Comparison of ENCODE assay signal across 11 mouse cellular contexts in genomic region chr13:54357420-54357819, GRCm38 (mm10). TPM values are rescaled to one million over a fixed set of nuclear protein-coding genes. Genes with fewer than 3 reads are reported as not detected.
DNase-seq lines count a peak whose midpoint lies in the region; ATAC-seq and TF ChIP-seq lines count a peak whose summit lies in the region.
"Had no signal": no experiment of that assay in that cellular context is flagged by ENCODE, and none has a peak within 500 bp of the region (broad histone marks: within the 10 kb centered on the region; RNA-seq: fewer than 3 reads in every experiment).

No protein-coding gene starts in this region.

- no peak for TF ChIP-seq POLR2A in lung, adult 2 months (IDR thresholded peaks at IDR 0.05; ENCODE audit: borderline replicate concordance, extremely low read depth, low read depth, low read length)

- TF ChIP-seq CTCF in lung, embryonic 14.5 days (IDR thresholded peaks at IDR 0.05; ENCODE audit: low read depth): no peak
- no peak for TF ChIP-seq CTCF in lung, adult 2 months (IDR thresholded peaks at IDR 0.05; ENCODE audit: insufficient read depth, low read length)

- DNase-seq in cerebellum, adult 11-12 months: peak; percentile 71
- DNase-seq in cerebellum, postnatal 4 days (ENCODE audit: low spot score in 2 of 2): no peak
- DNase-seq in lung, embryonic 14.5 days: peak; percentile 37
- no peak for DNase-seq in lung, adult 2 months
- DNase-seq in adrenal gland, postnatal 25 days: peak; percentile 88
- DNase-seq in kidney, adult 9 months: peak; percentile 66
- no peak for DNase-seq in frontal cortex, postnatal 14 days (ENCODE audit: low spot score in 2 of 2)
- DNase-seq: gastrocnemius, postnatal 14 days had no signal

- H3K27ac ChIP-seq in lung, embryonic 14.5 days (ENCODE audit: low read depth): no peak overlapping the region
- H3K27ac ChIP-seq in neural tube, embryonic 15.5 days (replicated peaks): no peak overlapping the region
- H3K27ac ChIP-seq: liver, embryonic 12.5 days had no signal

- no peak overlapping the region for H3K9ac ChIP-seq in lung, embryonic 14.5 days
- no peak overlapping the region for H3K9ac ChIP-seq in neural tube, embryonic 15.5 days (replicated peaks)
- H3K9ac ChIP-seq: liver, embryonic 12.5 days had no signal

- H3K36me3 ChIP-seq in lung, embryonic 14.5 days (ENCODE audit: insufficient read depth): no peaks in the 10 kb centered on the region
- no peaks in the 10 kb centered on the region for H3K36me3 ChIP-seq in neural tube, embryonic 15.5 days
- H3K36me3 ChIP-seq: liver, embryonic 12.5 days had no signal

- no peaks in the 10 kb centered on the region for H3K4me1 ChIP-seq in lung, embryonic 14.5 days (ENCODE audit: insufficient read depth)
- H3K4me1 ChIP-seq in lung, adult 2 months (ENCODE audit: control insufficient read depth, insufficient read depth, low read length): peaks cover 2% of the 10 kb centered on the region; the same call in 1 of the 2 replicates
- no peaks in the 10 kb centered on the region for H3K4me1 ChIP-seq in neural tube, embryonic 15.5 days
- H3K4me1 ChIP-seq: liver, embryonic 12.5 days had no signal

- H3K4me2 ChIP-seq in lung, embryonic 14.5 days: no peak overlapping the region
- H3K4me2 ChIP-seq in neural tube, embryonic 15.5 days: no peak overlapping the region
- H3K4me2 ChIP-seq: liver, embryonic 12.5 days had no signal

- H3K27me3 ChIP-seq in lung, embryonic 14.5 days (ENCODE audit: insufficient read depth, low read length): no peaks in the 10 kb centered on the region
- H3K27me3 ChIP-seq in neural tube, embryonic 15.5 days (replicated peaks): no peaks in the 10 kb centered on the region
- H3K27me3 ChIP-seq: liver, embryonic 12.5 days had no signal

- WGBS in lung, embryonic 14.5 days: 39% methylated on average over 4 of the region's 4 CpGs
- 23% methylated on average over 4 of the region's 4 CpGs for WGBS in lung, adult 2 months
- 83% methylated on average over 4 of the region's 4 CpGs for WGBS in neural tube, embryonic 15.5 days

- no peak overlapping the region for H3K4me3 ChIP-seq in lung, embryonic 14.5 days (ENCODE audit: low read depth, low read length)
- no peak overlapping the region for H3K4me3 ChIP-seq in lung, adult 2 months (replicated peaks; ENCODE audit: extremely low read depth, low read depth, low read length)
- H3K4me3 ChIP-seq in neural tube, embryonic 15.5 days (replicated peaks): no peak overlapping the region
- H3K4me3 ChIP-seq: erythroblast, embryonic 14.5 days; liver, embryonic 12.5 days had no signal

- H3K9me3 ChIP-seq in lung, embryonic 14.5 days (ENCODE audit: low read depth, low read length): no peaks in the 10 kb centered on the region
- no peaks in the 10 kb centered on the region for H3K9me3 ChIP-seq in neural tube, embryonic 15.5 days (replicated peaks)
- H3K9me3 ChIP-seq: liver, embryonic 12.5 days had no signal

- no peak for ATAC-seq in lung, embryonic 14.5 days (ENCODE audit: insufficient read depth)
- no peak for ATAC-seq in neural tube, embryonic 15.5 days (ENCODE audit: low FRiP score)
- ATAC-seq: liver, embryonic 12.5 days had no signal

RNA-seq across cellular contexts. Expression of gene Cplx2, which starts 13.7 kb away (rescaled TPM):
- polyA plus RNA-seq in lung, embryonic 14.5 days (2014; fragmentation: Nextera tagmentation; extraction: Ambion mirVana): 12.2 TPM in 2 replicates
- 6.1 and 7.0 TPM in 2 replicates for polyA plus RNA-seq in lung, adult 2 months (2012; rRNA removed)
- 19.7 and 28.1 TPM in 2 replicates for total RNA-seq in adrenal gland, postnatal 25 days (2021)
- polyA plus RNA-seq in neural tube, embryonic 15.5 days (2015; fragmentation: Nextera tagmentation; extraction: Ambion mirVana): 19.8 and 20.0 TPM in 2 replicates

Comparison
In these comparisons a context has a peak if more than half of its experiments do, and no peak if none do; other contexts are left out.
1. DNase-seq: peak in cerebellum, adult 11-12 months (single experiment), lung, embryonic 14.5 days (single experiment), adrenal gland, postnatal 25 days (single experiment) and kidney, adult 9 months (single experiment); none in cerebellum, postnatal 4 days (0 of 2), lung, adult 2 months (single experiment) and frontal cortex, postnatal 14 days (0 of 2).